Mouse (Mus musculus) liver, adult 2 months (tissue): ENCODE results near the gene Bcl6.

ENCODE experiments used
- CTCF ChIP-seq: fragments of 200-500 bp; IDR thresholded peaks from 2 replicates; pipeline ENCODE4 v1.5.1; 2011; ENCODE audit warnings: low read depth, low read length, control low read depth
- POLR2A ChIP-seq: fragments of 200-500 bp; IDR thresholded peaks from 2 replicates; pipeline ENCODE4 v1.6.1; 2011; ENCODE audit warnings: low read length, control low read depth; ENCODE audit not compliant: insufficient read depth; ENCODE audit errors: extremely low read depth

- TF ChIP-seq CTCF (no peak), POLR2A (peak; percentile 45; the same call in 1 of the 2 replicates)
These were observed 16.4 kb downstream of the Bcl6 start for GRCm38 (mm10) chr16:23972126-23972740.
